Mouse (Mus musculus): ENCODE results near the gene F830045P16Rik. TPM values are rescaled to one million over a fixed set of nuclear protein-coding genes. Genes with fewer than 3 reads are reported as not detected.
A peak's percentile ranks its signal among the peaks of the same experiment; 100 is the strongest.
"Not testable (repeated sequence)": the region's sequence is repeated elsewhere in the genome, so short reads cannot be mapped to it uniquely, and the experiment has no call there.

F830045P16Rik gene
- total RNA-seq, 1 experiment from 2014 or later = not detected

DNA sequence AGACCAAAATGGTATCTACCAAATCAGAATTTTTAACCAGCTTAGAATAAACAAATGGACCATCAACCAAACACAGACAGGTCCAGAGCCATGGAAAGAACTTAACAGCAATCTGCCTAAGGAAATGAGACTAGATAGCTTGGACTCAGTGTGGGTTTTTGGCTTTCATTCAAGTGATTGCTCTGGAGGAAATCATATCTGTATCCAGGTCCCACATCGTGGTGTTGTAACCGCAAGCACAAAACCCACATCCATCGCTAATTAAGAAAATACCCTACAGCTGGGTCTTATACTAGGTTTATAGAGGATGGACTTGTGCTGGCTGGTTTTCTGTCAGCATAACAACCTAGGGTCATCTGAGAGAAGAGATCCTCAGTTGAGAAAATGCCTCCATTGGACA lies 53.3 kb downstream of the F830045P16Rik start:
- no peak for DNase-seq

DNA sequence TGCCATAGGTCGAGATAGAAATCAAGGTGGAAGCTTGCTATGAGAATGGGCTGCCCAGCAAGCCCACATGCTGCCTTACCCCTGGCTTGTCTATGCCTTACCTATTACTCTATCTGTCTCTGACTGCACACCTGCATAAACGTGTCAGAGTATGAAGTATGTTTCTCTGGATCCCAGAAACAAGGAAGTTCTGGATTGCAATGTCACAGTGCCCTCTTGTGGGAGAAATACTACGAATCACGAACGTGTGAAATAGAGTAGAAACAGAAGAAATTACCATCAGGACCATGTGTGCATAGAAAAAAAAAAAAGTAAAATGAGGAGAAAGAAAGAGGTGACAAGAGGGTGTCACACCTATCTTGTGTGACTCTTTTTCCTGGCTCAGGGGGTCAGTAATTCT lies 64.5 kb downstream of the F830045P16Rik start:
- no peak for DNase-seq

DNA sequence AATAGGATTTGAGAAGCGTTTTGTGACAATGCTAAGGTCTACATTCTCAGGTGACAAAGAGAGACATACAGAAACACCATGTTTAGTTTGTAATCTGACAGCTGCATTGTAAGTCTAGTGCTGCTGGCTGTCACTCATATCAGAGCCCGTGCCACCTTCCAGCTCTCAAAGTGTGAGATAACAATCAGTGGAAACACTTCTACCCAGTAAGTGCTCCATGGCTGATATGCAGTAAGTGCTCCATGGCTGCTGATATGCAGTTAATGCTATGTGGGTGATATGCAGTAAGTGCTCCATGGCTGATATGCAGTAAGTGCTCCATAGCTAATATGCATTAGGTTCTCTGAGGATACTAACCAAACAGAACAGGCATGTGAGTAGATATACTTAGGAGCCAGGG lies 65.6 kb downstream of the F830045P16Rik start:
- DNase-seq = no peak

DNA sequence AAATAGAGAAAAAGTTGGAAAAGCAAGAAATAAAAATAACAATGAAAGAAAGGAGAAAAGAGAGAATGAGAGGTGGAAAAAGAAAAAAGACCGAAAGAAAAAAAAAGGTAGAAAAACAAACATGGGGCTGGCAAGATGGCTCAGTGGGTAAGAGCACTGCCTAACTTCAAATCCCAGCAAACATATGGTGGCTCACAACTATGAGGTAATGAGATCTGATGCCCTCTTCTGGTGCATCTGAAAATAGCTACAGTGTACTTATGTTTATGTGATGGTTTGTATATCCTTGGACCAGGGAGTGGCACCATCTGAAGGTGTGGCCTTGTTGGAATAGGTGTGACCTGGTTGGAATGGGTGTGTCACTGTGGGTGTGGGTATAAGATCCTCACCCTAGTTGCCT lies 97.6 kb downstream of the F830045P16Rik start:
- not testable (repeated sequence) for DNase-seq

DNA sequence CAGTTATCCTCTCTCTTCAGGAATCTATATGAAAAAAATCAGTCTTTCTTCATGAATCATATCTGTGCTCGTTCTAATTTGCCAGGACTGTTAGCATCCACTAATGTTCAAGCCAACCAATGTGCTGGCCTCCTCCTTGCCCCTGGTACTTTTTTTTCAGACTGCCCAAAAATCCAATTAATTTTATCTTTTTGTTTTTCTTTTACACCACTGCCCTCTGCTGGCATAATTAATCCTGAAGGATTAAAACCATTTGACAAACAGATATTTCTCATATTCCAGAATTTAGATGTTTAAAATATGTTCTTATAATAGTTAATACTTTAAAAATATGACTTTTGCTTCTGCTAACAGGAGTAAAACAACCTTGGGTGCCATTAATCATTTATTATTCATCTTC lies 101.2 kb downstream of the F830045P16Rik start:
- DNase-seq = no peak

DNA sequence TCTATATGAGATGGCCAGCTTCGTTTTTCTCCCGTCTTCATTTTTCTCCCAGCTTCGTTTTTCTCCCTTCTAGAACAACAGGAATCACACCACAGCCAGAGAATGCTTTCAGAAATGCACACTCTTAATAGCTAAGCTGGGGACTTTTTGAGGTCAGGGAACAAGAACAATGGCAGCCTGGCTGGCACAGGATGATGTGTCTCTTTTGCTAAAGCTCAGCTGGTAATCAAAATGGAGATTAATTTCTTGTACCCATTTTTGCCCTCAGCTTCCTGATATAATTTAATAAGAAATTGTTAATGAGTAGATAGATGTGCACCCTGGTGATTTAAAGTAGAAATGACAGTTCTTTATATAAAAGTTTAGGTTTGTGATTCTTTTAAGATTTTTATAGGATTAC lies 112.7 kb downstream of the F830045P16Rik start:
- no peak for DNase-seq

DNA sequence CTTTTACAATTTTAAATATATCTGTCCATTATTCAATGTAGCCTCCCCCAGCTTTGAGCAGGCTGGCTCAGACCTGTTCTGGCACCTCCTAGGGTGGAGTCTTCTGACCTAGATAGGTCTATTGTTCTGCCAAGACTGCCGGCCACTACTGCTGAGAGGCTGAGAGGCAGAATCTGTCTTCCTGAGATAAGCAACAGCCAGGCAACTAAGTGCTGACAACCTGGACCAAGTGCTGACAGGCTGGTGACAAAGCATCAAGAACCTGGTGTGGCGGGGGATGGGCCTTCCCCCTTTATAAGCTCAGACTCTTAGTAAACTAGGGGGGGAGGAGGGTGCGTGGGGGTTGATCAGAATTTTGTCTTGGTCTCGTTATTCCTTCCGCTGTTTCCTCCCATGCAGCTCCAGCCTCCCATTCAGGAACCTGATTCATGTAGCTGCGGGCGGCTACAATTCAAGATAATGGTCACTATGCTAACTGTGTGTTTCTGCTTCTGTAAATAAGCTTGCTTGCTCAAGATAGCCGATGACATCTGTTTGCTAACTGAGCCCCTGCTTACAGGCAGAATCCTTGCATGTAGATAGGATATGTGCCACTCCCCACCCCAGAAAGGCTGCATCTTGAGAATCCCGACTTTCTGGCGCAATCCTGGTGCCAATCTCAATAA lies 115.4 kb downstream of the F830045P16Rik start:
- DNase-seq = no peak

DNA sequence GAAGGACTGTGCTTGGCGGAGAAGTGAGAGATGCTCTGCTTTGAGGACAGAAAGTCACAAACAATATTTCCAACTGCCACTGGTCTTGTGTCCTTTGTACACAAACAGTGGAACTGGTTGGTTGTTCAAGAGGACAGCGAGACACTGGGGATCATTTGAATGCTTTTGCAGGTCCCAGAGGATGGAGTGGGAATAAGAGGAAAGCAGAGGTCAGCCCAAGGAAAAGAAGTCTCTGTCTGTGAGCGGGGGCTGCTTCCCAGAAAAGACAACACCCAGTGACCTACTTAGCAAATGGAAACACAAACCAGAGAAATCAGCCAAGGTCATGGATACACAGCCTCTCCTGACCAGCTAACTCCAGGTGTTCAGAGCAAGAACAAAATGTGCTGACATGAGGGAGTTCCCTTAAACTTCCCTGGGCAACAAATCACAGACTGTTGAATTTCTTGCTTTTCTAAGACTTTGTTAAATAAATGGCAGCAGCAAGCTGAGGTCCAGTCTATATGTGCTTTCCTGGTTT lies 117.0 kb downstream of the F830045P16Rik start:
- no peak for DNase-seq

DNA sequence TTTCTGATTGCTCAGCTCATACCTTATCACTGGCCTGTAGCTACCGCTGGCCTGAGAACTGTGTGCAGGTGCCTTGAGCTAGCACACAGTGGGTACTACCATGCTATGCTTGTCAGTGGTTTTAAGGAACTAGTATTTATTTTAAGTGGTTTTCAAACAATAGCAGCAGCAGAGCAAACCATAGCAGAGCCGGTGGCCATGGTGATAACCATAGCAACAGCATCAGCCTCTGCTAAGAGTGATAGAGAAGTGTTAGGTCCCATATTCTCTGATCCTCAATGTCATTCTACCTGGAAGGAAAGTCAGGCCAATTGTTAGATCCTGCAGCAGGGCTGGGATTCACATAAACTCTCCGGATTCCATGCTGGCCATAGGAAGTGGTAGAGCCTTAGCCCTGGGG lies 121.8 kb downstream of the F830045P16Rik start:
- no peak for DNase-seq

DNA sequence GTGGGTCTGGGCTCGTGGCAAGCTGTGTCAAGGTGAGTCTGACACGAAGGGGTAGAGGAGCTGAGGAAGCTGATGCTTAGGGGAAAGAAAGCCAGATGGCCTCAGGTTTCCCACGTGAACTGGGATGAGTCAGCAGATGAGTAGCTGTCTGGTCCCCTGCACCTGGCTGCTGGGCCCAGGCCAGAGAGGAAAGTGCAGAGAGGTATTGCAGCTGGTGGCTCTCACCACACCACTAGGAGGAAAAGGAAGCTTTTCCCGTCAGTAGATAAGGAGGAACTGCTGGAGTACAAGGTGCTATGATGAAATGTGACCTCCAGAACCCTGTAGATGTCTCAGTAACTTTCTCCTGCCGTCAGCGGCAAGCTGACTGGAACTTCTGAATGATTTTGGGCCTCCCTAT lies 122.9 kb downstream of the F830045P16Rik start:
- DNase-seq = no peak

DNA sequence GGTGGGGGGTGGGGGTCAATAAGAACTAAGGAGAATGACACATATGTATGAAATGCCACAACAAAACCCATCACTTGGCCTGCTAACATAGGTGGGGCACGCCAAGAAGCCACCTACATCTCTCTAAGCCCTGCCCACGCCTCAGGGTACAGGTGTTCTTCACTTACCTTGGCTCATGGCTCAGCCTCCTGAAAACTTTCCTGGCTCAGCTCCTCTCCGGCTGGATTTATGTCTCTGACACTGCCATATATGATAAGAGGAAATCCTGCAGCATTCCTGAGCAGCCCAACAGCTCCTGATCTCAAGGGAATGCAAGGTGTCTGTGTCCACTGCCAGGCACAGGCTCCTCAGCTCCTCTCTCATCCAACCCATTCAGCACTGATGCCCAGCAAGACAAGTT lies 124.8 kb downstream of the F830045P16Rik start:
- DNase-seq = no peak

DNA sequence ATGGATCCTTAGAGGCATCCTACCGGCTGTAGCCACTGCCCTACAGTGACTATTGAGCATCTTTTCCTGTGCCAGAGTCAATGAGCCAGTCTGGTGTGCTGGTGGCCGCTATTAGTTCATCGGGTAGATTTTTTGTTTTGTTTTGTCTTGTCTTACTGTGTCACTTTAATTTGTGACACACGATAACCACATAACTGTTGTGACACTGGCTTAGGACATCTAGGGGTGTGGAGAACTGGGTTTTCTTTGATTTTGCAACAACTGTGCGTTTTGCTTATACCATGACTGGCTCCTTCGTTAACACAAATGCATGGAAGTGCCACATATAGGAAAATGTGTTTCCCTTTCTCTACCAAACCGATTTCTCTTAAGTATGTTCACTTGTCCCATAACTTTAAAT lies 126.1 kb downstream of the F830045P16Rik start:
- no peak for DNase-seq

DNA sequence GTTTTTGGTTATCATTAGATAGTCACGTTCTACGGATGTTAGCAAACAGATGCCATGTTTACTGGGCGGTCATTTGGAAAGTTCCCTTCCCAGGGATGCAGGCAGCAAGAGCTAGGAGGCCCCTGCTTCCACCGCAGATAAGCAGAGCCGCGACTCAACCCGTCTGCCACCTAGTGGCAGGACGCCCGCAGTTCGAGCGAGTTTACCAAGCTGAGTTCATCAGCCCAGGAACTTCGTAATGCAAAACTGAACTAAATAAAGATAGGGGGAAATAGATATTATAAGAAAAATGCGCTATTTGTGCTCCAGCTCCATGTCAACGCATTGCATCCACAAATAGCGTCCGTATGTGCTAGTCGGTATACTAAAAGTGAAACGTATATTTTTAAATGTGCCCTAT lies 127.9 kb downstream of the F830045P16Rik start:
- DNase-seq = peak; percentile 78

Other genes with a start within 250 kb of the F830045P16Rik start
- 5.1 and 6.0 TPM in 2 replicates for gene Ckap2l, start 239.4 kb downstream of the F830045P16Rik start, total RNA-seq (2021)
- gene Il1a, start 226.6 kb downstream of the F830045P16Rik start, total RNA-seq (2021) = not detected in 2 replicates
- 0.71 TPM in 1 of 2 replicates, not detected in the other for gene Il1b, start 165.5 kb downstream of the F830045P16Rik start, total RNA-seq (2021)
- 46.7 and 58.4 TPM in 2 replicates for gene Sirpa, start 56.2 kb upstream of the F830045P16Rik start, total RNA-seq (2021)
- gene Pdyn, start 163.2 kb upstream of the F830045P16Rik start, total RNA-seq (2021) = 0.21 TPM in 1 of 2 replicates, not detected in the other